9 mouse cellular contexts compared by ENCODE assay signal in genomic region chr2:138040302-138040701, GRCm38 (mm10).
DNase-seq lines count a peak whose midpoint lies in the region; ATAC-seq and TF ChIP-seq lines count a peak whose summit lies in the region.
"Had no signal": no experiment of that assay in that cellular context is flagged by ENCODE, and none has a peak within 500 bp of the region (broad histone marks: within the 10 kb centered on the region; RNA-seq: fewer than 3 reads in every experiment).

No protein-coding gene starts in this region.

- no peaks in the 10 kb centered on the region for H3K4me1 ChIP-seq in embryonic facial prominence, embryonic 14.5 days (ENCODE audit: control insufficient read depth, insufficient read depth, low read length)
- no peaks in the 10 kb centered on the region for H3K4me1 ChIP-seq in embryonic facial prominence, embryonic 10.5 days
- H3K4me1 ChIP-seq in kidney, adult 2 months (ENCODE audit: control insufficient read depth, insufficient read depth, low read length), result no peaks in the 10 kb centered on the region
- H3K4me1 ChIP-seq in lung, embryonic 16.5 days (replicated peaks; ENCODE audit: control insufficient read depth, insufficient read depth, low read length), result no peaks in the 10 kb centered on the region

- TF ChIP-seq CTCF in kidney, adult 2 months (conservative IDR thresholded peaks at IDR 0.05; ENCODE audit: insufficient read depth, insufficient read length, low read depth, low read length), result no peak

- ATAC-seq in embryonic facial prominence, embryonic 14.5 days (ENCODE audit: low read depth), result peak; percentile 68; the same call in 1 of the 2 replicates
- ATAC-seq in lung, embryonic 16.5 days (ENCODE audit: low read depth), result peak; percentile 99

- H3K27me3 ChIP-seq in embryonic facial prominence, embryonic 14.5 days (replicated peaks; ENCODE audit: control insufficient read depth, insufficient read depth, low read length), result no peaks in the 10 kb centered on the region
- H3K27me3 ChIP-seq in embryonic facial prominence, embryonic 10.5 days (replicated peaks; ENCODE audit: low read depth, poor library complexity, severe bottlenecking), result no peaks in the 10 kb centered on the region
- H3K27me3 ChIP-seq in kidney, adult 2 months (replicated peaks; ENCODE audit: control insufficient read depth, insufficient read depth, low read length), result no peaks in the 10 kb centered on the region
- no peaks in the 10 kb centered on the region for H3K27me3 ChIP-seq in lung, embryonic 16.5 days (ENCODE audit: control insufficient read depth, insufficient read depth, low read depth, low read length)

- H3K4me2 ChIP-seq in embryonic facial prominence, embryonic 14.5 days (ENCODE audit: low read depth, low read length), result no peak overlapping the region
- H3K4me2 ChIP-seq in lung, embryonic 16.5 days (ENCODE audit: low read depth, low read length), result no peak overlapping the region

- TF ChIP-seq POLR2A in kidney, adult 2 months (IDR thresholded peaks at IDR 0.05; ENCODE audit: low read depth, low read length), result no peak

- H3K36me3 ChIP-seq in embryonic facial prominence, embryonic 14.5 days (ENCODE audit: control insufficient read depth, insufficient read depth, low read length), result no peaks in the 10 kb centered on the region
- H3K36me3 ChIP-seq in embryonic facial prominence, embryonic 10.5 days (replicated peaks), result no peaks in the 10 kb centered on the region
- no peaks in the 10 kb centered on the region for H3K36me3 ChIP-seq in kidney, adult 2 months (ENCODE audit: control insufficient read depth, insufficient read depth, low read length)
- H3K36me3 ChIP-seq in lung, embryonic 16.5 days (ENCODE audit: control insufficient read depth, insufficient read depth, low read length), result no peaks in the 10 kb centered on the region

- H3K4me3 ChIP-seq in embryonic facial prominence, embryonic 14.5 days (ENCODE audit: low read depth, low read length), result no peak overlapping the region
- no peak overlapping the region for H3K4me3 ChIP-seq in embryonic facial prominence, embryonic 10.5 days
- H3K4me3 ChIP-seq in kidney, adult 2 months (ENCODE audit: insufficient read depth, low read depth, low read length), result no peak overlapping the region
- H3K4me3 ChIP-seq in lung, embryonic 16.5 days (ENCODE audit: low read length), result no peak overlapping the region
- H3K4me3 ChIP-seq: left cerebral cortex, adult 2 months had no signal

- peak; percentile 85 for DNase-seq in embryonic facial prominence, embryonic 14.5 days (ENCODE audit: low spot score)
- no peak for DNase-seq in embryonic facial prominence, embryonic 10.5 days (ENCODE audit: low spot score)
- DNase-seq in gastrocnemius, adult 8-10 months (ENCODE audit: low spot score in 2 of 2), result peak; percentile 26 to 45
- DNase-seq in kidney, adult 2 months, result peak; percentile 42
- no peak for DNase-seq in T-cell, adult 2 months (ENCODE audit: low spot score)
- no peak for DNase-seq in cerebellum, adult 9-11 months
- DNase-seq in B cell, adult 2 months, result no peak

- no peak overlapping the region for H3K27ac ChIP-seq in embryonic facial prominence, embryonic 14.5 days (replicated peaks; ENCODE audit: low read depth, low read length)
- H3K27ac ChIP-seq in embryonic facial prominence, embryonic 10.5 days (replicated peaks), result no peak overlapping the region
- no peak overlapping the region; the same call in 1 of the 2 replicates for H3K27ac ChIP-seq in kidney, adult 2 months (ENCODE audit: insufficient read depth, low read depth, low read length)
- peak overlapping the region; percentile 83 for H3K27ac ChIP-seq in lung, embryonic 16.5 days (ENCODE audit: low read length)
- H3K27ac ChIP-seq: left cerebral cortex, adult 2 months had no signal

- H3K9me3 ChIP-seq in embryonic facial prominence, embryonic 14.5 days (ENCODE audit: control insufficient read depth, low read length), result no peaks in the 10 kb centered on the region
- no peaks in the 10 kb centered on the region for H3K9me3 ChIP-seq in embryonic facial prominence, embryonic 10.5 days
- H3K9me3 ChIP-seq in lung, embryonic 16.5 days (ENCODE audit: control insufficient read depth, low read length), result no peaks in the 10 kb centered on the region

- H3K9ac ChIP-seq in embryonic facial prominence, embryonic 14.5 days (ENCODE audit: low read depth, low read length), result no peak overlapping the region
- H3K9ac ChIP-seq in lung, embryonic 16.5 days (ENCODE audit: low read length), result no peak overlapping the region

- 58% methylated on average over 5 of the region's 5 CpGs for WGBS in embryonic facial prominence, embryonic 14.5 days
- whole genome bisulfite sequencing in embryonic facial prominence, embryonic 10.5 days, result 88% methylated on average over 5 of the region's 5 CpGs
- WGBS in kidney, adult 2 months, result 60% methylated on average over 5 of the region's 5 CpGs
- WGBS in lung, embryonic 16.5 days, result 52% methylated on average over 5 of the region's 5 CpGs

Comparison
In these comparisons a context has a peak if more than half of its experiments do, and no peak if none do; other contexts are left out.
1. DNase-seq: peak in embryonic facial prominence, embryonic 14.5 days (single experiment), gastrocnemius, adult 8-10 months (2 of 2) and kidney, adult 2 months (single experiment); none in embryonic facial prominence, embryonic 10.5 days (single experiment), T-cell, adult 2 months (single experiment), cerebellum, adult 9-11 months (single experiment) and B cell, adult 2 months (0 of 2).